Mouse (Mus musculus): ENCODE results near the gene Dglucy. TPM values are rescaled to one million over a fixed set of nuclear protein-coding genes. Genes with fewer than 3 reads are reported as not detected.

Gene Dglucy
- total RNA-seq, 2 experiments from 2014 or later, result 23.5 to 25.8 TPM

- DNase-seq, result no peak
- intact Hi-C loops (cut with DNase I), result no loop called here
Measured at GRCm38 (mm10) chr12:100871841-100872240, 93.0 kb downstream of the Dglucy start.

DNA sequence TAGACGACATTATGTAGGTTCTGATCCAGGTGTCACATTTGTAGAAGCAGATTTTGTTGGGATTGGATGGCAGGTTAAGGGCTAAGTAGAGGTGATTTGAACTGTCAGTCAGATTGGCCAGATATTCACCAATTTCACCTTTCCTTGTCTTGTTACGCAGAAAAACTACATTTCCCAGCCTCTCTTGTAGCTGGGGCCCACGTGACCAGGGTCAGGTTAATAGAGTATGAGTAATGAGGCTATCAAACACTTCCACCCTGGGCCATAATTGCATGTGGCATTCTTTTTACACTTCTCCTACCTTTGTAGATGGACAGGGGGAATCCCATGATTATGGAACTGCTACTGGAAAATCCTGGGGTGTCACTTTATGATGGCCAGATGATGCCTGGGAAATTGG is 94.8 kb downstream of the Dglucy start:
- no peak for DNase-seq
- intact Hi-C loops (cut with DNase I), result no loop called here

GRCm38 (mm10) chr12:100875553-100875952 is 96.7 kb downstream of the Dglucy start:
- intact Hi-C loops (cut with DNase I), result no loop called here

GRCm38 (mm10) chr12:100875960-100876359 is 97.1 kb downstream of the Dglucy start:
- no peak for DNase-seq
- intact Hi-C loops (cut with DNase I), result no loop called here

More at GRCm38 (mm10) chr12:100875553-100875952, 96.7 kb downstream of the Dglucy start:
- no peak for DNase-seq

DNA sequence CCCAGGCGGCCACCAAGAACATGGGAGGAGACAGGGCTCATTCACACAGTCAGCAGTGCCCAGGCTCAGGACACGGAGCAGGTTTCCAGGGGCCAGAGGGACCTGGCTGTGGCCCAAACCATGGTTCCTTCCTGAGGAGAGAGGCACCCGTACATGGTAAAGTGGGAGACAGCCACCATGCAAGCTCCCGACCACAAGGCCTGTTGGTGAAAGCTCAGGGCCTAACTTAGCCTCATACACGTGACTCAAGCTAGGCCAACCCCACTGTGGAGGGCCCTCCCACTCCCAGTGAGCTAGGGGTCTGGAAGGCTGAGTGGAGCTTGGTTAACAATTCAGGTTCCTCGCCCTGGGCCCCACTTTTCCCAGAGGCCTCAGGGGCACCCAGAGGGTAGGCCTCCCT is 99.1 kb downstream of the Dglucy start:
- no peak for DNase-seq
- intact Hi-C loops (cut with DNase I), result no loop called here

DNA sequence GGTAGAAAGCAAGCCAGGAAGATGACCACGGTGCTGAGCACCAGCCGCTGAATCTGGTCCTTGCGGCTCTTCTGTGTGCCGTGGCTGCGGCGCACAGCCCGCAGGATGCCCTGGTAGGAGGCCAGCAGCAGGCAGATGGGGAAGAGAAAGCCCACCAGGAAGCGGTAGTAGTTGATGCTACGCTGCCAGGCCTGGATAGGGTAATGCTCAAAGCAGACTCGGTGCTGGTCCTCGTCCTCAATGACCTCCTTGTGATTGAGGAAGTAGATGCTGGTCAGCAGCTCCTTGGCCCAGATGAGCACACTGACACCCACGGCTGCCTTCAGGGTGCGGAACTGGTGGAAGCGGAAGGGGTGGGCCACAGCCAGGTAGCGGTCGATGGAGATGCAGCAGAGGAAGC is 99.7 kb downstream of the Dglucy start:
- intact Hi-C loops (cut with DNase I), result no loop called here

DNA sequence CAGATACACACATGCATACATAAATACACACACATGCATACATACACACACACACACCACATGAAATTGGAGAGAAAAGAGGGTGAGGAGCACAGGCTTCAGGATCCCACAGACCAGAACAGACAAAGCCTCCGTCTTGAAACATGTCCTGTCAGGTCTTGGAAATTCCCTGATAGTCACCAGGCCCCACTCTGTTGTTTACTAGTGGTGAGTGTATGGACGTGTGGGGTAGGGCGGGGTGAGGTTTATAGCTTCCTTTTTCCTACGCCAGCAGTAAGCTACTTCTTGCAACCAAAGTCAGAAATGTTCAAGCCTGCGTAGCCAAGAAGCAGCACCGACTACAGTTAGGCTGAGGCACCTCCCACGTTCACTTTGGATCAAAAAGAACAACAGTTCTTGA is 104.3 kb downstream of the Dglucy start:
- DNase-seq, result no peak
- intact Hi-C loops (cut with DNase I), result no loop called here

More for the DNA sequence above, 99.7 kb downstream of the Dglucy start:
- DNase-seq, result no peak

GRCm38 (mm10) chr12:100885585-100885984 is 106.7 kb downstream of the Dglucy start:
- DNase-seq, result no peak
- intact Hi-C loops (cut with DNase I), result no loop called here

DNA sequence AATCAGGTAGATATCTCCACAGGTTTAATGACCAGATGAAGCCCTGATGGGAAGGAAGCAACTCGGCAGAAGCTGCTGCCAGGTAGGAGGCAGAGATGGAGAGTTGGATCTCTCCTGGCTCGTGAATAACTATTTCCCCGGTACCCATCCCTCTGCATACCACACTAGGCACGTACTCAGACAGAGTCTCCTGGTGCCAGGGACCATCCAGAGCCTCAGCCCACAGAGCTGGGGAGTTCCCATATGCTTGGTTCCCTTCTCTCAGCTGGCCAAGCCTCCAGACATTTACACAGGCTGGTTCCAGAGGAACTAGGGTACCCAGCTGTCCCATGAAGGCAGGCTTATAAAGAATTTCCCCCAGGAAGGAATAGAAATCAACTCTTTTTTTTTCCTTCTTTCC is 108.0 kb downstream of the Dglucy start:
- intact Hi-C loops (cut with DNase I), result no loop called here

GRCm38 (mm10) chr12:100887801-100888258 is 109.0 kb downstream of the Dglucy start:
- intact Hi-C loops (cut with DNase I), result no loop called here
- peak; percentile 59 to 63 for DNase-seq

More for the DNA sequence above, 108.0 kb downstream of the Dglucy start:
- DNase-seq, result no peak

DNA sequence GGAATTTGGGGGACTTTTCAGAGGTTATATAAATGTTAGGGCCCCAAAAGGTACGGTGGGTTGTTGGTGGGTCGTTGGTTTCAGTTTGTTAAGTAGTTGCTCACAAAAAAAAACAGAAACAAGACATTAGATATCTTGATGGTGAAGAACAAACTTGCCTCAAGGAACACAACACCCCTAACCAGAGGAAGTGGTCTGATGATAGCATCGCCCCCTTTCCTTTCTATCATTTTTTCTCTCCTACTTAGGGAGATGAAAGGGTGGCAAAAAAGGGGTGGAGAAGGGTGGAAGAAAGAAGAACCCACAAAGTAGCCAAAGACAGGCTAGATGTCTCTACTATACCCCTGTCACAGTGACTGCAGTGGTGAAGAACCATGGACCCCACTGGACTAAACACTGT is 111.7 kb downstream of the Dglucy start:
- intact Hi-C loops (cut with DNase I), result no loop called here
- no peak for DNase-seq

DNA sequence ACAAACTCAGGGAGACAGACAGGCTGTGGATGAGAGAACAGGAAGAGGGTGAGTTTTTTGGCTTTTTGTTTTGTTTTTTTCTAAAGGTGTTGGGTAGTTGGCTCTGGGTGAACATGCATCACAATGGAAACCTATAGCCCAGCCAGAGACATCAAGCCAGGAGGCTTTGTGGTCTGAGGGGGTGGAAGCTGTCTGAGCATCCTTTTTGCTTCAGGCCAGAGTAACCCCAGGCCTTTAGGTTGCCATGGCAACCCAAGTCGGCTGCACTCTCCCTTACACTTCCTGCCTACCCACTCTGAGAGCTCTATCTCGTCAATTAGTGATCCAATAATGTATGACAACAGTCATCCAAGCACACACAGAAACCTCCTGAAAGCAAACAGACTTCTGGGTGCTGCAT is 116.6 kb downstream of the Dglucy start:
- DNase-seq, result no peak
- intact Hi-C loops (cut with DNase I), result no loop called here

DNA sequence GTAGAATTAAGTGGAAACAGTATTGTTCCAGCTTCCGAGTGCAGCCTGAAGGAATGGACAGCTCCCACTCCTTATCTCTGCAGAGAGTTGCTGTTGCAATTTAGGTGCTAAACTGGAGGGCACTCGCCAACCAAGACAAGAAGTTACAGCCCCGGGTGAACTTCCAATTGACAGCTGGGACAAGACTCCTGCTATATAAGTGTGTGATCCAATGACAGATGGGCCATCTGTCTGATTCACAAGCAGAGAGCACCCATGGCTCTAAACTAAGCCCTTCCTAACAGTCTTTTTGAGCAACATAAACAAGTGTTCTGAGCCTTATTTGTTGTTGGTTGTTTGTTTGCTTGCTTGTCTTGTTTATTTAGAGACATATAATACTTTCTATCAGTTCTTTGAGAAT is 117.8 kb downstream of the Dglucy start:
- DNase-seq, result no peak
- intact Hi-C loops (cut with DNase I), result no loop called here

- intact Hi-C loops (cut with DNase I), result no loop called here
- DNase-seq, result no peak
Measured at GRCm38 (mm10) chr12:100897736-100898650, 119.1 kb downstream of the Dglucy start.

DNA sequence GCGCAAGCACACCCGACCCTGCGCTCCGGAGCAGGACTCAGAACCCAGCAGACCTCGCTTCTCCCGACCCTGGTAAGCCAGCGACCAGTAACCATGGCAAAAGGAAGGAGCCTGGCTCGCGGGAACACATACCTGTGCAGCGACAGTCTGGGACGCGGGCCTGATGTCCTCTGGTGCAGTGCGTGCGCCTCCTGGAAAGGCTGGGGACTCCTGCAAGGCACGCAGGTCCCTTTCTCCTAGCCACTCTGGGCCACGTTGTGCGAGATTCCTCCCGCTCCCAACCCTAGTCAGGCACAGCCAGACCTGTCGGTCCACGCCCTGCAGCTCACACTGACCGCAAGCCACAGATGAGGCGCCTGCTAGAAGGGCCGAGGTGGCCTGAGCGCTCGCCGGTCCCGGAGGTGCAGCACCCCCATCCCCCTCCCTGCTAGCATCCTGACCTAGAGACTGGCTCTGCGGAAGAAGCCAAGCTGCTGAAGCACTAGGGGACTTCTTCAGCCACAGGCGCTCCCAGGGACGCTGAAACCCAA is 120.3 kb downstream of the Dglucy start:
- peak in 1 of 2 experiments; percentile 12 for DNase-seq
- intact Hi-C loops (cut with DNase I), result no loop called here

DNA sequence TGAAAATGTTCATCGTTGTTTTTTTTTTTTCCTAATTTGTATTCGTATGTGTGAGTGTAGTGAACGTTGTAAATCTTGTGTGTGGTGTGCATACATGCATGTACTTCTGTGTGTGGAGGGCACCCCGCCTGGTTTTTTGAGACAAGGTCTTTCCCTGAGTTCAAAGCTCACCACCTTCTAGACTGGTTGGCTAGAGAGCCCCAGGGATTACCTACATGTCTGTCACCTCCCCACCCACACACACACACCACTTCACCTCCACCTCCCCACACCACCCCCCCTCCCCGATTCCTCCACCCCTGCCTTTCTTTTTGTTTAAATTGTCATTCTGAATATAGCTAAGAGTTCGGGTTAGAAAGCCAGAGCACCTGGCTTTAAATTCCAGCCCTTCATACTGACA is 122.0 kb downstream of the Dglucy start:
- no peak for DNase-seq
- intact Hi-C loops (cut with DNase I), result no loop called here

DNA sequence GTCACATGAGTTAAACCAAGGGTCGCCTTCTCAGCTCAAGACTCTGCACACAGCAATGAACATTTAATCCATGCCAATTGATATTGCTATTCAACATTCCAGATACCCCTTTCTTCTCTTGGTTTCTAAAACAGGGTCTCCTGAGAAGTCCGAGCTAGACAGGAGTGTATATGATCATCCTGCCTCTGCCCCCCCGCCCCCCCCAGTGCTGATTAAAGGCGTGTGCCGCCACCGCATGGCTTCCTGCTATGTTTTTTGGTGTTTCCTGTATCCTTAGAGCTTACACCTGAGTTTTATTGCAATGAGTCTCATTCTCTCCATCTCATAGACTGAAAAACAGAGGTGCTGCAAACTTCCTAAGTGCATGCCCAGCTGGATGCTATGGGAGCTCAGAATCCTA is 122.5 kb downstream of the Dglucy start:
- DNase-seq, result no peak
- intact Hi-C loops (cut with DNase I), result no loop called here

GRCm38 (mm10) chr12:100903761-100904160 is 124.9 kb downstream of the Dglucy start:
- DNase-seq, result no peak
- intact Hi-C loops (cut with DNase I), result no loop called here

GRCm38 (mm10) chr12:100906861-100907260 is 128.0 kb downstream of the Dglucy start:
- no peak for DNase-seq
- intact Hi-C loops (cut with DNase I), result loop anchor here (5.0 kb wide), 1 partner anchor 40 kb away; no protein-coding TSS in a partner anchor

DNA sequence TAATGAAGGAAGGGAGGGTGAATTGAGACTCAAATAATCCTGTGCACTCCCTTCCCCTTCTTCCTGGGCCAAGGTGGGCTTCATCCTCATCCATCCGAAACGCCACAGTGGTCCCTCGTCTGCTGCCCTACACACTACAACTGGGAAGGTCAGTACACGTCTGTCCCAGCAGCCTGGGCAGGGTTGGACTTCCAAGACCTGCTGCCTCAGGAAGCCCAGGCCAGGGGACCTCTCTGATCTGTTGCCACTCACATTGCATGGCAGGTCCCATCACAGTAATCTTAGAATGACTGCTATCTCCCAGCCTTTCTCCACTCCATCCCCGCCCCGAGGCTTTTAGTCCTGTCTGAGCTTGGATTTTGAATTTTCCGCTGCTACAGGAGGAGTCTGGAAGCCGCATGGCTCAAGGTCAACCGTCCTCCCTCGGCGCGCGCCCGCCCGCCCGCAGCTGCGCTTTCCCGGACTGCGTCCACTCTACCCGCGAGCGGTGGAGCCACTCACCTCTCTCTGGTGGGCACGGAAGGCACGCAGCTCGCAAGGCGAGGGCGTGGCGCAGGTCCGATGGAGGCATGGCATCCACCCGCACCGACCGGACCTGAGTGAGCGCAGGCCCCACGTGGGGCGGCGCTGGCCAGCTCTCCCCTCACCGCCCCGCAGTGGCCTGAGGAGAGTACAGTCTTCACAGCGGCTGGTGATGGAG is 128.9 kb downstream of the Dglucy start, which contains the start of gene Gpr68:
TSS of gene Gpr68 (minus strand) at position 601 of the 700 bp plus-strand sequence.
- peak; percentile 26 to 45 for DNase-seq
- intact Hi-C loops (cut with DNase I), result loop anchor here (5.0 kb wide), 1 partner anchor 40 kb away; no protein-coding TSS in a partner anchor
